Mouse (Mus musculus) forebrain, postnatal 0 days (tissue): ENCODE measurements around the gene Hnrnpa0. TPM values are rescaled to one million over a fixed set of nuclear protein-coding genes. Genes with fewer than 3 reads are reported as not detected.

Experiments used
- ATAC-seq: fragments of 200-750 bp; cut with Nextera tagmentation; 2 replicates; pipeline ENCODE4 v1.8.0; 2017; ENCODE audit warnings: mild to moderate bottlenecking, moderate library complexity
- DNase-seq: peaks from one replicate; pipeline ENCODE4 v3.0.0-alpha.2; 2015
- H3K27ac ChIP-seq: fragments of 300-500 bp; sonication (generic); 2 replicates; pipeline ENCODE4 v1.5.1; 2014; ENCODE audit warnings: low read depth, mild to moderate bottlenecking, antibody characterized with exemption, low read length, moderate library complexity, mixed read lengths
- H3K27me3 ChIP-seq: fragments of 300-500 bp; sonication (generic); 2 replicates; pipeline ENCODE4 v1.6.1; 2014; ENCODE audit warnings: mild to moderate bottlenecking, low read length, mixed read lengths; ENCODE audit not compliant: insufficient read depth
- H3K36me3 ChIP-seq: fragments of 300-500 bp; sonication (generic); 2 replicates; pipeline ENCODE4 v1.6.1; 2014; ENCODE audit warnings: mild to moderate bottlenecking, moderate library complexity; ENCODE audit not compliant: insufficient read depth
- H3K4me1 ChIP-seq: fragments of 300-500 bp; sonication (generic); 2 replicates; pipeline ENCODE4 v1.6.1; 2014; ENCODE audit warnings: antibody characterized with exemption; ENCODE audit not compliant: insufficient read depth
- H3K4me2 ChIP-seq: fragments of 300-500 bp; sonication (generic); 2 replicates; pipeline ENCODE4 v1.6.1; 2014; ENCODE audit warnings: low read depth, mild to moderate bottlenecking, moderate library complexity
- H3K4me3 ChIP-seq: fragments of 300-500 bp; sonication (generic); 2 replicates; pipeline ENCODE4 v1.5.1; 2014; ENCODE audit warnings: low read depth, low read length, mixed read lengths
- H3K9ac ChIP-seq: fragments of 300-500 bp; sonication (generic); 2 replicates; pipeline ENCODE4 v1.6.1; 2014; ENCODE audit warnings: mild to moderate bottlenecking
- H3K9me3 ChIP-seq: fragments of 300-500 bp; sonication (generic); 2 replicates; pipeline ENCODE4 v1.6.1; 2016; ENCODE audit warnings: low read length
- CTCF ChIP-seq: sonication (generic); IDR thresholded peaks from 2 replicates; pipeline ENCODE4 v1.5.1; 2016; ENCODE audit warnings: antibody characterized with exemption, control low read depth, low read depth
- WGBS: fragments of 180-500 bp; shearing (Covaris S2); extraction: QIAGEN DNeasy Blood & Tissue Kit; methylation state at CpG from one replicate; pipeline ENCODE4 v1.1.7; 2014; 5-methylcytosine and 5-hydroxymethylcytosine counted together
- polyA plus RNA-seq: library from polyadenylated mRNA; unstranded; fragments of >200 nt; fragmentation: Nextera tagmentation; extraction: Ambion mirVana; gene quantifications from 2 replicates; pipeline ENCODE4 v1.2.1, GENCODE M21; 2015
- total RNA-seq: library from RNA; depleted of rRNA; stranded (reverse); fragments of >200 nt; gene quantifications from 2 replicates; pipeline ENCODE4 v1.2.3, GENCODE M21; 2014; rRNA removed

Gene Hnrnpa0
- total and polyA plus RNA-seq, 2 experiments from 2014 or later = 76.5 to 234 TPM

GRCm38 (mm10) chr13:58090643-58091042 lies 37.7 kb downstream of the Hnrnpa0 start:
- Histone ChIP-seq H3K9me3 (no peaks in the 10 kb centered on the region), H3K4me3 (peak overlapping the region; percentile 15; the same call in 1 of the 2 replicates), H3K36me3 (peaks cover 2% of the 10 kb centered on the region; the same call in 1 of the 2 replicates), H3K4me2 (peak overlapping the region; percentile 33), H3K27ac (peak overlapping the region; percentile 62), H3K4me1 (peaks cover 9% of the 10 kb centered on the region; the same call in 1 of the 2 replicates), H3K9ac (no peak overlapping the region), H3K27me3 (no peaks in the 10 kb centered on the region)
- no peak for TF ChIP-seq CTCF
- WGBS = 6% methylated on average over 8 of the region's 8 CpGs
- peak; percentile 97 for ATAC-seq
- peak; percentile 86 for DNase-seq

- Histone ChIP-seq H3K9me3 (no peaks in the 10 kb centered on the region), H3K27ac (no peak overlapping the region), H3K4me3 (no peak overlapping the region), H3K4me2 (no peak overlapping the region), H3K27me3 (no peaks in the 10 kb centered on the region), H3K36me3 (peaks cover 12% of the 10 kb centered on the region), H3K4me1 (no peaks in the 10 kb centered on the region), H3K9ac (no peak overlapping the region)
- 92% methylated on average over 5 of the region's 5 CpGs for WGBS
- TF ChIP-seq CTCF = no peak
- DNase-seq (no peak), ATAC-seq (no peak)
Measured at GRCm38 (mm10) chr13:58084396-58084795, 44.0 kb downstream of the Hnrnpa0 start.

GRCm38 (mm10) chr13:58083521-58083920 lies 44.8 kb downstream of the Hnrnpa0 start:
- no peak overlapping the region for H3K27ac ChIP-seq
- no peaks in the 10 kb centered on the region for H3K27me3 ChIP-seq
- H3K9ac ChIP-seq = no peak overlapping the region
- H3K9me3 ChIP-seq = no peaks in the 10 kb centered on the region
- DNase-seq (no peak), ATAC-seq (no peak)
- no peak overlapping the region for H3K4me2 ChIP-seq
- TF ChIP-seq CTCF = no peak
- no peaks in the 10 kb centered on the region for H3K4me1 ChIP-seq
- H3K4me3 ChIP-seq = no peak overlapping the region
- 81% methylated on average over 11 of the region's 11 CpGs for WGBS
- peaks cover 12% of the 10 kb centered on the region for H3K36me3 ChIP-seq

GRCm38 (mm10) chr13:58083048-58083447 lies 45.3 kb downstream of the Hnrnpa0 start:
- ATAC-seq = no peak

GRCm38 (mm10) chr13:58078361-58078760 lies 50.0 kb downstream of the Hnrnpa0 start:
- Histone ChIP-seq H3K4me3 (no peak overlapping the region), H3K36me3 (no peaks in the 10 kb centered on the region; the same call in 1 of the 2 replicates), H3K4me1 (no peaks in the 10 kb centered on the region; the same call in 1 of the 2 replicates), H3K9me3 (no peaks in the 10 kb centered on the region), H3K27me3 (no peaks in the 10 kb centered on the region), H3K27ac (no peak overlapping the region), H3K9ac (no peak overlapping the region), H3K4me2 (no peak overlapping the region)
- WGBS = 71% methylated on average over 5 of the region's 5 CpGs
- DNase-seq (no peak), ATAC-seq (no peak)
- no peak for TF ChIP-seq CTCF

More at GRCm38 (mm10) chr13:58083048-58083447, 45.3 kb downstream of the Hnrnpa0 start:
- peaks cover 12% of the 10 kb centered on the region for H3K36me3 ChIP-seq
- H3K4me3 ChIP-seq = no peak overlapping the region
- no peak for DNase-seq
- H3K4me1 ChIP-seq = no peaks in the 10 kb centered on the region
- H3K27me3 ChIP-seq = no peaks in the 10 kb centered on the region
- WGBS = 83% methylated on average over 5 of the region's 5 CpGs
- no peaks in the 10 kb centered on the region for H3K9me3 ChIP-seq
- H3K4me2 ChIP-seq = no peak overlapping the region
- no peak overlapping the region for H3K9ac ChIP-seq
- no peak overlapping the region for H3K27ac ChIP-seq
- no peak for TF ChIP-seq CTCF

Other genes with a start within 250 kb of the Hnrnpa0 start
- 46.5 and 69.4 TPM in 2 replicates for gene Spock1, start 220.2 kb downstream of the Hnrnpa0 start, total RNA-seq
- 60.5 and 64.6 TPM in 2 replicates for gene Spock1, start 220.2 kb downstream of the Hnrnpa0 start, polyA plus RNA-seq
- 11.9 and 12.2 TPM in 2 replicates for gene Klhl3, start 15.0 kb downstream of the Hnrnpa0 start, total RNA-seq
- gene Klhl3, start 15.0 kb downstream of the Hnrnpa0 start, polyA plus RNA-seq = 7.6 and 12.6 TPM in 2 replicates
- 20.0 and 26.0 TPM in 2 replicates for gene Idnk, start 29.1 kb upstream of the Hnrnpa0 start, total RNA-seq
- gene Idnk, start 29.1 kb upstream of the Hnrnpa0 start, polyA plus RNA-seq = 46.9 and 49.9 TPM in 2 replicates
- 125 and 172 TPM in 2 replicates for gene Ubqln1, start 87.1 kb upstream of the Hnrnpa0 start, total RNA-seq
- gene Ubqln1, start 87.1 kb upstream of the Hnrnpa0 start, polyA plus RNA-seq = 85.9 and 118 TPM in 2 replicates
- 21.0 and 26.3 TPM in 2 replicates for gene Gkap1, start 147.1 kb upstream of the Hnrnpa0 start, total RNA-seq
- gene Gkap1, start 147.1 kb upstream of the Hnrnpa0 start, polyA plus RNA-seq = 26.1 and 27.4 TPM in 2 replicates
- 2.3 and 5.2 TPM in 2 replicates for gene Kif27, start 230.6 kb upstream of the Hnrnpa0 start, total RNA-seq
- 0.82 and 2.0 TPM in 2 replicates for gene Kif27, start 230.6 kb upstream of the Hnrnpa0 start, polyA plus RNA-seq